Mouse (Mus musculus): ENCODE measurements at regions not wholly inside any gene's neighbourhood (a gene's known extent, or its start where the extent isn't known, plus 50 kb on each side); places are given as distances from the start of the nearest gene placed in this dataset.

DNA sequence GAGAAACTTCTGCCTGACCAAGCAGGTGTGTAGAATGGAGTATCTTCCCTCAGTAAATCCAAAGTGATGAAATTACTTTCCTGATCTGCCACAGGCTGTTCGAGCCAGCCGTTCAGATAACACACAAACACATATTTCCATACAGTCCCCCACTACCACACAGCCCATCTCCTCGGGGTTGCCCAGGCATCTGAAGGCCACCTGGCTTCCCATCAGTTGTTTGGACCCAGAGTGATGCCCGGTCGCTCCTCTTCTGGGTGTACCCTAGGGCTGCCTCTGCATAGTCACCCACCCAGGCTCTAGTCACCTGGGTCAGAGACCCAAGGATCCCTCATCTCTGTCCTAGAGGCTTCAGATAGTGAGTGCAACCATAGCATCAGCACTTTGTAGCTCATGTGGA lies 107.9 kb downstream of the CK137956 start:
- no peaks in the 10 kb centered on the region for H3K4me1 ChIP-seq (ENCODE audit: control insufficient read depth, insufficient read depth, low read length)
- H3K27ac ChIP-seq (replicated peaks; ENCODE audit: low read depth, low read length), result no peak overlapping the region
- H3K4me3 ChIP-seq (ENCODE audit: low read depth, low read length), result no peak overlapping the region
- no peak for DNase-seq (ENCODE audit: low spot score)
- no peaks in the 10 kb centered on the region for H3K9me3 ChIP-seq (ENCODE audit: control insufficient read depth, low read length)
- H3K27me3 ChIP-seq (replicated peaks; ENCODE audit: control insufficient read depth, insufficient read depth, low read length), result no peaks in the 10 kb centered on the region
- H3K4me2 ChIP-seq (ENCODE audit: low read depth, low read length), result no peak overlapping the region
- no peaks in the 10 kb centered on the region for H3K36me3 ChIP-seq (ENCODE audit: control insufficient read depth, insufficient read depth, low read length)
- ATAC-seq (ENCODE audit: low read depth), result no peak
- H3K9ac ChIP-seq (ENCODE audit: low read depth, low read length), result no peak overlapping the region
- 88% methylated on average over 5 of the region's 5 CpGs for WGBS

- DNase-seq (ENCODE audit: low spot score) (no peak), ATAC-seq (ENCODE audit: low read depth) (no peak)
- H3K4me3 ChIP-seq (ENCODE audit: low read depth, low read length), result no peak overlapping the region
- WGBS, result 60% methylated on average over 16 of the region's 16 CpGs
- H3K27ac ChIP-seq (replicated peaks; ENCODE audit: low read depth, low read length), result no peak overlapping the region
- H3K9ac ChIP-seq (ENCODE audit: low read depth, low read length), result no peak overlapping the region
- H3K4me1 ChIP-seq (ENCODE audit: control insufficient read depth, insufficient read depth, low read length), result no peaks in the 10 kb centered on the region
- H3K36me3 ChIP-seq (ENCODE audit: control insufficient read depth, insufficient read depth, low read length), result no peaks in the 10 kb centered on the region
- H3K4me2 ChIP-seq (ENCODE audit: low read depth, low read length), result no peak overlapping the region
- no peaks in the 10 kb centered on the region for H3K27me3 ChIP-seq (replicated peaks; ENCODE audit: control insufficient read depth, insufficient read depth, low read length)
- H3K9me3 ChIP-seq (ENCODE audit: control insufficient read depth, low read length), result no peaks in the 10 kb centered on the region
Observed at GRCm38 (mm10) chr4:127861319-127862117, 109.2 kb downstream of the CK137956 start.

DNA sequence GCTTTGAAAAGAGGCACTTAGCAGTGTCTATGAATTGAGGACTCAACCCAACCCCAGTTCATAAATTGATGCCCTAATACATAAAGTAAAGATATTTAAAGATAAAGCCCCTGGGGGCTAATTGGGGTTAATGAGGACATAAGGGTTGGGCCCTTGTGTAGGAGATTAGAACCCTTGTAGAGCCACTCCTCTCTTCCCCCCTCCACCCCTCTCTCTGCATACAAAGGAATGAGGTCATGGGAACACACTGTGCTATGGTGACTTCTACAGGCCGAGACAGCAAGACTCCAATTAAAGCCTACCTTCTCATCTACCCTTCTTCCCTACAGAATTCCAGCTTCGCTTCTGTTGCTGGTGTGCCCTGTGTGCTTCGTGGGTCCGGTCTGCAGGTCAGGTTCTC lies 110.5 kb downstream of the CK137956 start:
- no peaks in the 10 kb centered on the region for H3K36me3 ChIP-seq (ENCODE audit: control insufficient read depth, insufficient read depth, low read length)
- no peak overlapping the region for H3K27ac ChIP-seq (replicated peaks; ENCODE audit: low read depth, low read length)
- H3K9me3 ChIP-seq (ENCODE audit: control insufficient read depth, low read length), result no peaks in the 10 kb centered on the region
- H3K9ac ChIP-seq (ENCODE audit: low read depth, low read length), result no peak overlapping the region
- ATAC-seq (ENCODE audit: low read depth) (no peak), DNase-seq (ENCODE audit: low spot score) (no peak)
- no peaks in the 10 kb centered on the region for H3K4me1 ChIP-seq (ENCODE audit: control insufficient read depth, insufficient read depth, low read length)
- no peaks in the 10 kb centered on the region for H3K27me3 ChIP-seq (replicated peaks; ENCODE audit: control insufficient read depth, insufficient read depth, low read length)
- H3K4me3 ChIP-seq (ENCODE audit: low read depth, low read length), result no peak overlapping the region
- no peak overlapping the region for H3K4me2 ChIP-seq (ENCODE audit: low read depth, low read length)
- 91% methylated on average over 4 of the region's 4 CpGs for WGBS

DNA sequence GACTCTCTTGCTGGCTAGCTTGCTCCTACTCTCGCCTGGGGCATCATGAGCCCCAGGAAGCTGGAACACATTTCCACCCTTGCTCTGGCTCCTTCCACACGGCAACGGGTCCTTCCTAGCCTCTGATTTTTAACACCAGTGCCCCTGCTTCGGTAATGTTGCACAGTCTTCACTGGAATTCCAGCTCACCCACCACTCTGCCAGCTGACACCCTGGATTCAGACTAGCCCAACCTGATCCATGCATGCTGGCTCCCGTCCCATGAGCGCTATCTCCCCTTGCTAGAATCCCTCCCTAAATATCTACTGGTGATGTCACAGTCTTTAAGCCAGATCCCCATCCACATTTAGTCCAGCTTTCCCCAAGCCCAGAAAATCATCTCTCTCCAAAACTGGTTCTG lies 111.2 kb downstream of the CK137956 start:
- Histone ChIP-seq H3K27ac (replicated peaks; ENCODE audit: low read depth, low read length) (no peak overlapping the region), H3K4me1 (ENCODE audit: control insufficient read depth, insufficient read depth, low read length) (no peaks in the 10 kb centered on the region), H3K9me3 (ENCODE audit: control insufficient read depth, low read length) (no peaks in the 10 kb centered on the region), H3K4me3 (ENCODE audit: low read depth, low read length) (no peak overlapping the region), H3K27me3 (replicated peaks; ENCODE audit: control insufficient read depth, insufficient read depth, low read length) (no peaks in the 10 kb centered on the region), H3K4me2 (ENCODE audit: low read depth, low read length) (no peak overlapping the region), H3K36me3 (ENCODE audit: control insufficient read depth, insufficient read depth, low read length) (no peaks in the 10 kb centered on the region), H3K9ac (ENCODE audit: low read depth, low read length) (no peak overlapping the region)
- ATAC-seq (ENCODE audit: low read depth) (no peak), DNase-seq (ENCODE audit: low spot score) (no peak)
- WGBS, result 78% methylated on average over 6 of the region's 6 CpGs

GRCm38 (mm10) chr4:127858566-127858965 lies 112.2 kb downstream of the CK137956 start:
- no peaks in the 10 kb centered on the region for H3K27me3 ChIP-seq (replicated peaks; ENCODE audit: control insufficient read depth, insufficient read depth, low read length)
- H3K4me1 ChIP-seq (ENCODE audit: control insufficient read depth, insufficient read depth, low read length), result no peaks in the 10 kb centered on the region
- H3K4me3 ChIP-seq (ENCODE audit: low read depth, low read length), result no peak overlapping the region
- ATAC-seq (ENCODE audit: low read depth) (no peak), DNase-seq (ENCODE audit: low spot score) (no peak)
- no peak overlapping the region for H3K9ac ChIP-seq (ENCODE audit: low read depth, low read length)
- H3K36me3 ChIP-seq (ENCODE audit: control insufficient read depth, insufficient read depth, low read length), result no peaks in the 10 kb centered on the region
- H3K27ac ChIP-seq (replicated peaks; ENCODE audit: low read depth, low read length), result no peak overlapping the region
- no peak overlapping the region for H3K4me2 ChIP-seq (ENCODE audit: low read depth, low read length)
- H3K9me3 ChIP-seq (ENCODE audit: control insufficient read depth, low read length), result no peaks in the 10 kb centered on the region
- WGBS, result 85% methylated on average over 3 of the region's 3 CpGs

DNA sequence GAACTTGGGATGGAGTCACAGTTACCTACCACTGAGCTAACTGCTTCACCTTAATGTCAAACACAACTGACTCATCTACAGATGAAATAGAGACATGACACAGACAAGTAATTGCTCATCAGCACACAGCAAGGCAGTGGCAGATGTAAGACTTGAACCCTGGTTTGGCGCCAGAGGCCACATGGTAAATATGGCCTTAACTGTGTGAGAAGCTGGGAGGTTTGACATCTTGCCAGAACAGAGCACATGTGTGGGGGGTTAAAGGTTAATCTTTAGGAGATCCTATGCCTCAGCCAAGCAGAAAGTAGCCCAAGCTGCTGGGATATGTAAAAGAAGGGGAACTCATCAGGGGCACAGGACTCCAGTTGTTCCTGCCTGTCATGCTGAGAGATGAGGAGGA lies 114.9 kb downstream of the CK137956 start:
- no peak overlapping the region for H3K9ac ChIP-seq (ENCODE audit: low read depth, low read length)
- ATAC-seq (ENCODE audit: low read depth), result no peak
- H3K36me3 ChIP-seq (ENCODE audit: control insufficient read depth, insufficient read depth, low read length), result no peaks in the 10 kb centered on the region
- peak; percentile 23 for DNase-seq (ENCODE audit: low spot score)
- no peak overlapping the region for H3K27ac ChIP-seq (replicated peaks; ENCODE audit: low read depth, low read length)
- 67% methylated on average over 1 of the region's 1 CpGs for WGBS
- H3K4me1 ChIP-seq (ENCODE audit: control insufficient read depth, insufficient read depth, low read length), result no peaks in the 10 kb centered on the region
- H3K4me2 ChIP-seq (ENCODE audit: low read depth, low read length), result no peak overlapping the region
- no peak overlapping the region for H3K4me3 ChIP-seq (ENCODE audit: low read depth, low read length)
- no peaks in the 10 kb centered on the region for H3K9me3 ChIP-seq (ENCODE audit: control insufficient read depth, low read length)
- H3K27me3 ChIP-seq (replicated peaks; ENCODE audit: control insufficient read depth, insufficient read depth, low read length), result no peaks in the 10 kb centered on the region

GRCm38 (mm10) chr4:127854776-127855409 lies 115.9 kb downstream of the CK137956 start:
- ATAC-seq (ENCODE audit: low read depth), result no peak
- no peaks in the 10 kb centered on the region for H3K36me3 ChIP-seq (ENCODE audit: control insufficient read depth, insufficient read depth, low read length)
- no peaks in the 10 kb centered on the region for H3K27me3 ChIP-seq (replicated peaks; ENCODE audit: control insufficient read depth, insufficient read depth, low read length)
- H3K9me3 ChIP-seq (ENCODE audit: control insufficient read depth, low read length), result no peaks in the 10 kb centered on the region
- H3K27ac ChIP-seq (replicated peaks; ENCODE audit: low read depth, low read length), result no peak overlapping the region
- H3K4me3 ChIP-seq (ENCODE audit: low read depth, low read length), result no peak overlapping the region
- 87% methylated on average over 3 of the region's 3 CpGs for WGBS
- DNase-seq (ENCODE audit: low spot score), result no peak
- H3K4me2 ChIP-seq (ENCODE audit: low read depth, low read length), result no peak overlapping the region
- H3K4me1 ChIP-seq (ENCODE audit: control insufficient read depth, insufficient read depth, low read length), result no peaks in the 10 kb centered on the region
- H3K9ac ChIP-seq (ENCODE audit: low read depth, low read length), result no peak overlapping the region

GRCm38 (mm10) chr4:127849306-127849705 lies 121.4 kb downstream of the CK137956 start:
- no peak for DNase-seq (ENCODE audit: low spot score)
- Histone ChIP-seq H3K9me3 (ENCODE audit: control insufficient read depth, low read length) (no peaks in the 10 kb centered on the region), H3K4me1 (ENCODE audit: control insufficient read depth, insufficient read depth, low read length) (no peaks in the 10 kb centered on the region), H3K9ac (ENCODE audit: low read depth, low read length) (no peak overlapping the region), H3K4me2 (ENCODE audit: low read depth, low read length) (no peak overlapping the region), H3K4me3 (ENCODE audit: low read depth, low read length) (no peak overlapping the region), H3K27me3 (replicated peaks; ENCODE audit: control insufficient read depth, insufficient read depth, low read length) (no peaks in the 10 kb centered on the region), H3K36me3 (ENCODE audit: control insufficient read depth, insufficient read depth, low read length) (no peaks in the 10 kb centered on the region), H3K27ac (replicated peaks; ENCODE audit: low read depth, low read length) (no peak overlapping the region)
- ATAC-seq (ENCODE audit: low read depth), result no peak
- WGBS, result 82% methylated on average over 5 of the region's 5 CpGs

GRCm38 (mm10) chr4:127846321-127846720 lies 124.4 kb downstream of the CK137956 start:
- Histone ChIP-seq H3K4me2 (ENCODE audit: low read depth, low read length) (no peak overlapping the region), H3K27ac (replicated peaks; ENCODE audit: low read depth, low read length) (no peak overlapping the region), H3K9me3 (ENCODE audit: control insufficient read depth, low read length) (no peaks in the 10 kb centered on the region), H3K27me3 (replicated peaks; ENCODE audit: control insufficient read depth, insufficient read depth, low read length) (no peaks in the 10 kb centered on the region), H3K36me3 (ENCODE audit: control insufficient read depth, insufficient read depth, low read length) (no peaks in the 10 kb centered on the region), H3K4me3 (ENCODE audit: low read depth, low read length) (no peak overlapping the region), H3K4me1 (ENCODE audit: control insufficient read depth, insufficient read depth, low read length) (no peaks in the 10 kb centered on the region), H3K9ac (ENCODE audit: low read depth, low read length) (no peak overlapping the region)
- 35% methylated on average over 3 of the region's 3 CpGs for WGBS
- DNase-seq (ENCODE audit: low spot score), result no peak
- ATAC-seq (ENCODE audit: low read depth), result no peak

All from embryonic facial prominence, embryonic 14.5 days (tissue).